Mouse (Mus musculus) liver, postnatal 0 days (tissue): ENCODE measurements around the gene Elk3. TPM values are rescaled to one million over a fixed set of nuclear protein-coding genes. Genes with fewer than 3 reads are reported as not detected.

Experiments
- ATAC-seq: fragments of 200-750 bp; cut with Nextera tagmentation; 2 replicates; pipeline ENCODE4 v1.8.0; 2017; ENCODE audit warnings: mild to moderate bottlenecking, moderate library complexity
- DNase-seq: peaks from one replicate; pipeline ENCODE4 v3.0.0-alpha.2; 2016
- H3K27ac ChIP-seq: fragments of 300-500 bp; sonication (generic); 2 replicates; pipeline ENCODE4 v1.5.1; 2014; ENCODE audit warnings: antibody characterized with exemption, moderate library complexity, mild to moderate bottlenecking, low read depth
- H3K27me3 ChIP-seq: fragments of 300-500 bp; sonication (generic); 2 replicates; pipeline ENCODE4 v1.6.1; 2014; ENCODE audit warnings: low read length, control low read depth, mixed read lengths; ENCODE audit not compliant: insufficient read depth
- H3K36me3 ChIP-seq: fragments of 300-500 bp; sonication (generic); replicated peaks from 2 replicates; pipeline ENCODE4 v1.6.1; 2014; ENCODE audit warnings: mild to moderate bottlenecking, control low read depth, low read length, moderate library complexity, mixed read lengths; ENCODE audit not compliant: insufficient read depth
- H3K4me1 ChIP-seq: fragments of 300-500 bp; sonication (generic); 2 replicates; pipeline ENCODE4 v1.6.1; 2014; ENCODE audit warnings: antibody characterized with exemption, mild to moderate bottlenecking, control low read depth; ENCODE audit not compliant: insufficient read depth
- H3K4me2 ChIP-seq: fragments of 300-500 bp; sonication (generic); 2 replicates; pipeline ENCODE4 v1.6.1; 2014; ENCODE audit warnings: low read depth, mild to moderate bottlenecking, low read length, moderate library complexity, mixed read lengths
- H3K4me3 ChIP-seq: fragments of 300-500 bp; sonication (generic); 2 replicates; pipeline ENCODE4 v1.5.1; 2014; ENCODE audit warnings: low read depth, low read length
- H3K9ac ChIP-seq: fragments of 300-500 bp; sonication (generic); replicated peaks from 2 replicates; pipeline ENCODE4 v1.6.1; 2014; ENCODE audit warnings: mild to moderate bottlenecking, moderate library complexity
- H3K9me3 ChIP-seq: fragments of 300-500 bp; sonication (generic); 2 replicates; pipeline ENCODE4 v1.6.1; 2016; ENCODE audit warnings: mild to moderate bottlenecking, control low read depth, low read length, mixed read lengths
- CTCF ChIP-seq: sonication (generic); IDR thresholded peaks from 2 replicates; pipeline ENCODE4 v1.5.1; 2016; ENCODE audit warnings: antibody characterized with exemption, low read depth
- EP300 ChIP-seq: IDR thresholded peaks from 2 replicates; pipeline ENCODE4 v1.6.1; 2016; ENCODE audit warnings: antibody characterized with exemption, low read depth, mild to moderate bottlenecking
- WGBS: fragments of 180-500 bp; shearing (Covaris S2); extraction: QIAGEN DNeasy Blood & Tissue Kit; methylation state at CpG from one replicate; pipeline ENCODE4 v1.1.7; 2014; ENCODE audit not compliant: insufficient replicate concordance; 5-methylcytosine and 5-hydroxymethylcytosine counted together
- polyA plus RNA-seq: library from polyadenylated mRNA; unstranded; fragments of >200 nt; fragmentation: Nextera tagmentation; extraction: Ambion mirVana; gene quantifications from 2 replicates; pipeline ENCODE4 v1.2.1, GENCODE M21; 2015

Gene Elk3
- polyA plus RNA-seq, 1 experiment from 2014 or later, result 7.9 TPM

- Histone ChIP-seq H3K4me3 (no peak overlapping the region), H3K36me3 (no peaks in the 10 kb centered on the region), H3K4me2 (no peak overlapping the region), H3K4me1 (peaks cover 16% of the 10 kb centered on the region), H3K9ac (no peak overlapping the region), H3K9me3 (no peaks in the 10 kb centered on the region), H3K27me3 (no peaks in the 10 kb centered on the region), H3K27ac (no peak overlapping the region)
- no peak for ATAC-seq
- 62% methylated on average over 2 of the region's 2 CpGs for WGBS
- TF ChIP-seq CTCF, result no peak
- no peak for TF ChIP-seq EP300
- DNase-seq, result no peak
These were observed 24.1 kb upstream of the Elk3 start for GRCm38 (mm10) chr10:93335001-93335400.

- no peak for ATAC-seq
- peak overlapping the region; percentile 6; the same call in 1 of the 2 replicates for H3K27ac ChIP-seq
- WGBS, result 52% methylated on average over 5 of the region's 5 CpGs
- TF ChIP-seq EP300 (no peak), CTCF (no peak)
- H3K4me1 ChIP-seq, result peaks cover 16% of the 10 kb centered on the region
- no peak overlapping the region for H3K4me3 ChIP-seq
- no peak for DNase-seq
- no peaks in the 10 kb centered on the region for H3K36me3 ChIP-seq
- no peaks in the 10 kb centered on the region for H3K9me3 ChIP-seq
- H3K4me2 ChIP-seq, result no peak overlapping the region
- no peak overlapping the region for H3K9ac ChIP-seq
- no peaks in the 10 kb centered on the region for H3K27me3 ChIP-seq
These were observed 22.3 kb upstream of the Elk3 start for GRCm38 (mm10) chr10:93333239-93333638.

- DNase-seq, result no peak
- Histone ChIP-seq H3K4me3 (no peak overlapping the region), H3K9ac (no peak overlapping the region), H3K27ac (no peak overlapping the region), H3K4me1 (peaks cover 16% of the 10 kb centered on the region), H3K4me2 (no peak overlapping the region), H3K9me3 (no peaks in the 10 kb centered on the region), H3K27me3 (no peaks in the 10 kb centered on the region), H3K36me3 (no peaks in the 10 kb centered on the region)
- ATAC-seq, result no peak
- 42% methylated on average over 3 of the region's 3 CpGs for WGBS
- TF ChIP-seq EP300 (no peak), CTCF (no peak)
These were observed 21.4 kb upstream of the Elk3 start for GRCm38 (mm10) chr10:93332261-93332809.

- H3K4me1 ChIP-seq, result peaks cover 21% of the 10 kb centered on the region
- no peak for ATAC-seq
- no peaks in the 10 kb centered on the region for H3K9me3 ChIP-seq
- no peak overlapping the region for H3K4me3 ChIP-seq
- WGBS, result 88% methylated on average over 4 of the region's 4 CpGs
- no peaks in the 10 kb centered on the region for H3K27me3 ChIP-seq
- H3K4me2 ChIP-seq, result no peak overlapping the region
- TF ChIP-seq CTCF (no peak), EP300 (no peak)
- H3K27ac ChIP-seq, result no peak overlapping the region
- no peaks in the 10 kb centered on the region for H3K36me3 ChIP-seq
- H3K9ac ChIP-seq, result no peak overlapping the region
- DNase-seq, result no peak
These were observed 20.6 kb upstream of the Elk3 start for GRCm38 (mm10) chr10:93331543-93331942.

- Histone ChIP-seq H3K4me1 (peaks cover 18% of the 10 kb centered on the region), H3K4me3 (no peak overlapping the region), H3K27ac (no peak overlapping the region), H3K27me3 (no peaks in the 10 kb centered on the region), H3K4me2 (no peak overlapping the region), H3K36me3 (no peaks in the 10 kb centered on the region), H3K9ac (no peak overlapping the region), H3K9me3 (no peaks in the 10 kb centered on the region)
- WGBS, result 86% methylated on average over 5 of the region's 5 CpGs
- ATAC-seq (no peak), DNase-seq (no peak)
- no peak for TF ChIP-seq CTCF
- no peak for TF ChIP-seq EP300
These were observed 17.4 kb upstream of the Elk3 start for GRCm38 (mm10) chr10:93328321-93328720.

- no peaks in the 10 kb centered on the region for H3K27me3 ChIP-seq
- H3K9ac ChIP-seq, result no peak overlapping the region
- 66% methylated on average over 6 of the region's 6 CpGs for WGBS
- DNase-seq (no peak), ATAC-seq (no peak)
- H3K4me3 ChIP-seq, result no peak overlapping the region
- TF ChIP-seq EP300 (no peak), CTCF (no peak)
- no peak overlapping the region for H3K27ac ChIP-seq
- no peaks in the 10 kb centered on the region for H3K9me3 ChIP-seq
- peaks cover 16% of the 10 kb centered on the region for H3K4me1 ChIP-seq
- no peaks in the 10 kb centered on the region for H3K36me3 ChIP-seq
- no peak overlapping the region for H3K4me2 ChIP-seq
These were observed 16.3 kb upstream of the Elk3 start for GRCm38 (mm10) chr10:93327187-93327586.

GRCm38 (mm10) chr10:93326741-93327100 is 15.8 kb upstream of the Elk3 start:
- no peak for DNase-seq
- H3K4me1 ChIP-seq, result peaks cover 14% of the 10 kb centered on the region
- no peaks in the 10 kb centered on the region for H3K9me3 ChIP-seq
- no peak for TF ChIP-seq EP300
- TF ChIP-seq CTCF, result no peak
- H3K36me3 ChIP-seq, result no peaks in the 10 kb centered on the region
- no peak for ATAC-seq
- no peaks in the 10 kb centered on the region for H3K27me3 ChIP-seq
- H3K4me3 ChIP-seq, result no peak overlapping the region
- 71% methylated on average over 8 of the region's 8 CpGs for WGBS
- H3K9ac ChIP-seq, result no peak overlapping the region
- H3K27ac ChIP-seq, result peak overlapping the region; percentile 66
- no peak overlapping the region for H3K4me2 ChIP-seq
